Mouse (Mus musculus): Measurements from ENCODE around the gene Hoxa7.

- TF ChIP-seq CTCF (IDR thresholded peaks at IDR 0.05; ENCODE audit: insufficient read depth, low read depth, low read length) (no peak), POLR2A (IDR thresholded peaks at IDR 0.05; ENCODE audit: insufficient read depth, low read depth, low read length) (no peak)
Measured at GRCm38 (mm10) chr6:52238155-52238545, 16.5 kb upstream of the Hoxa7 start.
